ENCODE assay signal across 12 mouse cellular contexts in the genomic region with DNA sequence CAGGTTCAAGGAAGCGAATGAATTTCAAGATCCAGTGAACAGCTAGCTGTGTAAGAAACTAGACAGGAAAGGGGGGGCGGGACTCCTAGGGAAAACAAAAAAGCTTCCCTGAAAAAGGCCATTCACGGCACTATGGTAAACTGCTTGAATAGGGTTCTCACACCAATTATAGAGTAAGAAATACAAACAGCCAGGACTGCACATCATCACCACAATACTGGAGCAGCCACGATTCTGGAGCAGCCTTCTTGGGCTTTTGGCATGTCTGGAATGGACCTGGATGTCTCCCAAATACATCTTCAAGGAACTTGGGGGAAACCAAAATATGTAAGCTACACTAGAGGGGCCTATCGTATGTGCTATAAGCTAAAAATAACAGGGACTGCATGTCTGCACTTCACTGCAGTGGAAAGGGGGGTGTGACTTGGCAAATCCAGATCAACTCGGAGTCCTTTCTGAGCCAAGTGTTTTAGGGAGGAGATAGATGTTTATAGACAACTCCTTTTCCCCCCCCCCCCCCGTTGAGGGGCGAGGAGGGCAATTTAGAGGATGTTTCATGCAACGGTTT. TPM values are rescaled to one million over a fixed set of nuclear protein-coding genes. Genes with fewer than 3 reads are reported as not detected.
A peak's percentile ranks its signal among the peaks of the same experiment; 100 is the strongest.
DNase-seq lines count a peak whose midpoint lies in the region; ATAC-seq and TF ChIP-seq lines count a peak whose summit lies in the region.
"Had no signal": no experiment of that assay in that cellular context is flagged by ENCODE, and none has a peak within 500 bp of the region (broad histone marks: within the 10 kb centered on the region; RNA-seq: fewer than 3 reads in every experiment).

No protein-coding gene starts in this region.

- no peak for TF ChIP-seq POLR2A in myocyte (IDR thresholded peaks at IDR 0.05; ENCODE audit: insufficient read length, low read depth)

- H3K4me3 ChIP-seq in forebrain, embryonic 16.5 days (replicated peaks; ENCODE audit: low read length) = no peak overlapping the region
- no peak overlapping the region for H3K4me3 ChIP-seq in forebrain, embryonic 10.5 days
- H3K4me3 ChIP-seq in kidney, postnatal 0 days (replicated peaks; ENCODE audit: low read depth, low read length) = no peak overlapping the region
- no peak overlapping the region for H3K4me3 ChIP-seq in heart, embryonic 14.5 days (ENCODE audit: control insufficient read depth in 1 of 2, insufficient read depth in 1 of 2, low read depth in 1 of 2, low read length in 2 of 2)
- H3K4me3 ChIP-seq in myocyte = no peak overlapping the region

- peak; percentile 43; the same call in 1 of the 2 replicates for ATAC-seq in forebrain, embryonic 16.5 days
- ATAC-seq in kidney, postnatal 0 days (replicated peaks; ENCODE audit: low FRiP score, low read depth) = no peak
- peak; percentile 76 for ATAC-seq in heart, embryonic 14.5 days (ENCODE audit: insufficient number of reproducible peaks, insufficient read depth, low FRiP score, low read depth)

- H3K79me2 ChIP-seq in myocyte (ENCODE audit: control insufficient read depth, insufficient read depth) = no peaks in the 10 kb centered on the region

- H3K4me2 ChIP-seq in forebrain, embryonic 16.5 days (ENCODE audit: low read length) = no peak overlapping the region
- no peak overlapping the region for H3K4me2 ChIP-seq in kidney, postnatal 0 days (ENCODE audit: low read length)
- H3K4me2 ChIP-seq in heart, embryonic 14.5 days (ENCODE audit: low read length) = peak overlapping the region; percentile 33
- peak overlapping the region; percentile 30 for H3K4me2 ChIP-seq in myocyte (ENCODE audit: low read depth)

- H3K9ac ChIP-seq in forebrain, embryonic 16.5 days (replicated peaks; ENCODE audit: low read depth, low read length) = no peak overlapping the region
- H3K9ac ChIP-seq in kidney, postnatal 0 days (ENCODE audit: low read depth, low read length) = no peak overlapping the region
- H3K9ac ChIP-seq in heart, embryonic 14.5 days (ENCODE audit: low read length) = no peak overlapping the region

- no peaks in the 10 kb centered on the region for H3K36me3 ChIP-seq in forebrain, embryonic 16.5 days (ENCODE audit: control insufficient read depth, insufficient read depth)
- H3K36me3 ChIP-seq in forebrain, embryonic 10.5 days (replicated peaks) = no peaks in the 10 kb centered on the region
- H3K36me3 ChIP-seq in kidney, postnatal 0 days (ENCODE audit: insufficient read depth, low read length) = no peaks in the 10 kb centered on the region
- H3K36me3 ChIP-seq in heart, embryonic 14.5 days (ENCODE audit: control insufficient read depth, insufficient read depth, low read length) = no peaks in the 10 kb centered on the region
- H3K36me3 ChIP-seq in myocyte (ENCODE audit: control insufficient read depth, insufficient read depth) = no peaks in the 10 kb centered on the region

- H3K4me1 ChIP-seq in forebrain, embryonic 16.5 days (replicated peaks; ENCODE audit: control insufficient read depth, insufficient read depth, low read length) = no peaks in the 10 kb centered on the region
- peaks cover 22% of the 10 kb centered on the region for H3K4me1 ChIP-seq in forebrain, embryonic 10.5 days
- 0 out of 2 replicates have a peak, but pooled peaks cover 8% of the 10 kb centered on the region for H3K4me1 ChIP-seq in kidney, postnatal 0 days (replicated peaks; ENCODE audit: insufficient read depth, low read length)
- peaks cover 8 to 24% of the 10 kb centered on the region in 2 experiments for H3K4me1 ChIP-seq in heart, embryonic 14.5 days (ENCODE audit: control insufficient read depth in 2 of 2, insufficient read depth in 2 of 2, low read length in 2 of 2)

- no peak for DNase-seq in forebrain, embryonic 10.5 days (ENCODE audit: extremely low spot score, low spot score)
- DNase-seq in kidney, postnatal 0 days (ENCODE audit: low spot score) = peak; percentile 54
- no peak for DNase-seq in kidney, adult 11 months
- DNase-seq in right cerebral cortex, postnatal 10 days (ENCODE audit: low spot score in 2 of 2) = no peak
- DNase-seq in neural tube, embryonic 10.5 days (ENCODE audit: extremely low spot score, low spot score) = no peak
- DNase-seq: cerebellum, adult 9-10 months; kidney, adult 8-10 months; layer of hippocampus, adult 9-11 months had no signal

- 32% methylated on average over 9 of the region's 9 CpGs for WGBS in forebrain, embryonic 16.5 days
- 70% methylated on average over 9 of the region's 9 CpGs for WGBS in forebrain, embryonic 10.5 days
- WGBS in kidney, postnatal 0 days = 59% methylated on average over 9 of the region's 9 CpGs
- WGBS in heart, embryonic 14.5 days = 31% methylated on average over 9 of the region's 9 CpGs

- H3K27ac ChIP-seq in forebrain, embryonic 16.5 days (ENCODE audit: low read length) = no peak overlapping the region
- H3K27ac ChIP-seq in forebrain, embryonic 10.5 days = no peak overlapping the region
- no peak overlapping the region for H3K27ac ChIP-seq in kidney, postnatal 0 days
- peak overlapping the region; percentile 51 to 86 for H3K27ac ChIP-seq in heart, embryonic 14.5 days (replicated peaks in 1 of 2; ENCODE audit: control insufficient read depth in 1 of 2, insufficient read depth in 1 of 2, low read depth in 2 of 2, low read length in 2 of 2)
- H3K27ac ChIP-seq: macrophage had no signal

- no peak for TF ChIP-seq CTCF in kidney, postnatal 0 days (IDR thresholded peaks at IDR 0.05; ENCODE audit: low read depth)

- H3ac ChIP-seq in myocyte (ENCODE audit: control insufficient read depth, insufficient read length) = no peak overlapping the region

- H3K27me3 ChIP-seq in forebrain, embryonic 16.5 days (replicated peaks; ENCODE audit: control insufficient read depth, insufficient read depth, low read length) = no peaks in the 10 kb centered on the region
- no peaks in the 10 kb centered on the region for H3K27me3 ChIP-seq in forebrain, embryonic 10.5 days (ENCODE audit: poor library complexity, severe bottlenecking)
- no peaks in the 10 kb centered on the region for H3K27me3 ChIP-seq in kidney, postnatal 0 days (ENCODE audit: insufficient read depth, low read length)
- H3K27me3 ChIP-seq in heart, embryonic 14.5 days (ENCODE audit: control insufficient read depth, insufficient read depth, low read length) = no peaks in the 10 kb centered on the region
- H3K27me3 ChIP-seq in myocyte (ENCODE audit: control insufficient read depth, insufficient read depth, insufficient read length) = peaks cover 3% of the 10 kb centered on the region

- H3K9me3 ChIP-seq in forebrain, embryonic 16.5 days (ENCODE audit: control insufficient read depth, low read length) = no peaks in the 10 kb centered on the region
- peaks cover 5% of the 10 kb centered on the region; the same call in 1 of the 2 replicates for H3K9me3 ChIP-seq in forebrain, embryonic 10.5 days
- H3K9me3 ChIP-seq in kidney, postnatal 0 days (replicated peaks; ENCODE audit: low read length) = no peaks in the 10 kb centered on the region
- no peaks in the 10 kb centered on the region for H3K9me3 ChIP-seq in heart, embryonic 14.5 days (ENCODE audit: control insufficient read depth, low read length)

TF ChIP-seq in myocyte, 11 proteins besides CTCF, POLR2A, EP300 and RAD21:
- TF ChIP-seq REST (IDR thresholded peaks at IDR 0.05; ENCODE audit: insufficient read depth, insufficient read length) (no peak), MAX (IDR thresholded peaks at IDR 0.05; ENCODE audit: low read depth) (no peak), MYOD1 (IDR thresholded peaks at IDR 0.05; ENCODE audit: control insufficient read depth in 1 of 3, insufficient read length in 2 of 3, low read depth in 2 of 3) (no peak), TCF12 (IDR thresholded peaks at IDR 0.05; ENCODE audit: insufficient read depth, poor library complexity, severe bottlenecking) (no peak), MYOG (IDR thresholded peaks at IDR 0.05; ENCODE audit: control insufficient read depth in 1 of 3, insufficient read depth in 1 of 3, insufficient read length in 2 of 3, low read depth in 2 of 3) (no peak), POLR2AphosphoS2 (IDR thresholded peaks at IDR 0.05; ENCODE audit: insufficient read length, low read depth) (no peak)

RNA-seq across cellular contexts. Expression of a gene that starts 21.0 kb away (rescaled TPM):
- 45.1 and 56.0 TPM in 2 replicates for polyA plus RNA-seq in forebrain, embryonic 16.5 days (2015; fragmentation: Nextera tagmentation; extraction: Ambion mirVana)
- 62.8 and 64.2 TPM in 2 replicates for polyA plus RNA-seq in forebrain, embryonic 10.5 days (2016; fragmentation: Nextera tagmentation; extraction: Ambion mirVana)
- 88.4 and 90.3 TPM in 2 replicates for polyA plus RNA-seq in kidney, postnatal 0 days (2015; fragmentation: Nextera tagmentation; extraction: Ambion mirVana)
- polyA plus RNA-seq in heart, embryonic 14.5 days (2014; fragmentation: Nextera tagmentation; extraction: Ambion mirVana) = 47.3 and 48.7 TPM in 2 replicates
- 32.5 TPM for polyA plus RNA-seq in myocyte (2012; fragmentation: generic; extraction: Trizol)

Comparison
In these comparisons a context has a peak if more than half of its experiments do, and no peak if none do; other contexts are left out.
1. H3K27ac ChIP-seq: peak in heart, embryonic 14.5 days (2 of 2); none in forebrain, embryonic 16.5 days (single experiment), forebrain, embryonic 10.5 days (single experiment) and kidney, postnatal 0 days (single experiment).
2. H3K4me2 ChIP-seq: peak in heart, embryonic 14.5 days (single experiment) and myocyte (single experiment); none in forebrain, embryonic 16.5 days (single experiment) and kidney, postnatal 0 days (single experiment).